Comparison of ENCODE assay signal across 10 mouse cellular contexts in the genomic region with DNA sequence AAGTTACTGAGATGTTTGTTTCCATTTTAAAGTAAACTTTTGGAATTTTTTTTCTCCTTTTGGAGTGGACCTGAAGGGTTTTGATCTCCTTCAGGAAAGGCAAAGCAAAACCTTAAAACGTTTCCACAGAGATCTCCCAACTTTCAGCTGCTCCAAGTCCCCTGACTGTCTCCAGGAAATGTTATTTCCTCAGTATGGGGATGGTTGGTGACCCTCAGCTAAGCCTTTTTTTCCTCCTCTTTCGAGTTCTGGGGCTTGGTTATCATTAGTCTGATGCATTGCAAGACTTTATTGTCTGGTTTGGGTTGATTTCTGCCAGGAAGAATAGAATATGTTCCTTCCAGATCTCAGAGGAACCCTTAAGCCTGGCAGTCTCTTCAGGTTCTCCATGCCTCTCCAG. TPM values are rescaled to one million over a fixed set of nuclear protein-coding genes. Genes with fewer than 3 reads are reported as not detected.
DNase-seq lines count a peak whose midpoint lies in the region; ATAC-seq and TF ChIP-seq lines count a peak whose summit lies in the region.
"Had no signal": no experiment of that assay in that cellular context is flagged by ENCODE, and none has a peak within 500 bp of the region (broad histone marks: within the 10 kb centered on the region; RNA-seq: fewer than 3 reads in every experiment).

No protein-coding gene starts in this region.

- ATAC-seq in heart, embryonic 15.5 days (replicated peaks; ENCODE audit: insufficient number of reproducible peaks, insufficient read depth, low FRiP score, low read depth) = no peak
- no peak for ATAC-seq in forebrain, postnatal 0 days
- ATAC-seq in midbrain, embryonic 11.5 days (ENCODE audit: low FRiP score) = no peak

- H3K4me3 ChIP-seq in heart, embryonic 15.5 days = peak overlapping the region; percentile 82
- no peak overlapping the region for H3K4me3 ChIP-seq in brown adipose tissue, adult 24 weeks (ENCODE audit: insufficient read depth, low read depth, low read length)
- H3K4me3 ChIP-seq in forebrain, postnatal 0 days (ENCODE audit: low read depth, low read length) = peak overlapping the region; percentile 67
- peak overlapping the region; percentile 93 for H3K4me3 ChIP-seq in midbrain, embryonic 11.5 days (ENCODE audit: low read depth, low read length)

- peak overlapping the region; percentile 97 for H3K4me2 ChIP-seq in heart, embryonic 15.5 days
- peak overlapping the region; percentile 84 for H3K4me2 ChIP-seq in forebrain, postnatal 0 days (ENCODE audit: low read depth)
- peak overlapping the region; percentile 67 for H3K4me2 ChIP-seq in midbrain, embryonic 11.5 days

- H3K9ac ChIP-seq in heart, embryonic 15.5 days = no peak overlapping the region
- H3K9ac ChIP-seq in forebrain, postnatal 0 days = peak overlapping the region; percentile 85
- H3K9ac ChIP-seq in midbrain, embryonic 11.5 days (ENCODE audit: low read length) = peak overlapping the region; percentile 95

- 33% methylated on average over 2 of the region's 2 CpGs for WGBS in heart, embryonic 15.5 days
- WGBS in forebrain, postnatal 0 days = 15% methylated on average over 2 of the region's 2 CpGs
- WGBS in midbrain, embryonic 11.5 days = 29% methylated on average over 2 of the region's 2 CpGs

- TF ChIP-seq CTCF in forebrain, postnatal 0 days (IDR thresholded peaks at IDR 0.05; ENCODE audit: low read depth) = no peak

- no peaks in the 10 kb centered on the region for H3K9me3 ChIP-seq in heart, embryonic 15.5 days (replicated peaks)
- no peaks in the 10 kb centered on the region for H3K9me3 ChIP-seq in forebrain, postnatal 0 days (ENCODE audit: low read length)
- H3K9me3 ChIP-seq in midbrain, embryonic 11.5 days (ENCODE audit: control insufficient read depth, low read length) = no peaks in the 10 kb centered on the region

- H3K27me3 ChIP-seq in heart, embryonic 15.5 days = no peaks in the 10 kb centered on the region
- no peaks in the 10 kb centered on the region for H3K27me3 ChIP-seq in forebrain, postnatal 0 days (ENCODE audit: insufficient read depth, low read length)
- H3K27me3 ChIP-seq in midbrain, embryonic 11.5 days (ENCODE audit: control insufficient read depth, insufficient read depth, low read length) = no peaks in the 10 kb centered on the region

- peaks cover 22% of the 10 kb centered on the region for H3K4me1 ChIP-seq in heart, embryonic 15.5 days (replicated peaks)
- H3K4me1 ChIP-seq in brown adipose tissue, adult 24 weeks (ENCODE audit: control insufficient read depth, insufficient read depth, insufficient read length, low read length) = peaks cover 13% of the 10 kb centered on the region
- H3K4me1 ChIP-seq in forebrain, postnatal 0 days (ENCODE audit: insufficient read depth) = peaks cover 17% of the 10 kb centered on the region
- H3K4me1 ChIP-seq in midbrain, embryonic 11.5 days (ENCODE audit: control insufficient read depth, insufficient read depth, low read length) = peaks cover 16% of the 10 kb centered on the region; the same call in 1 of the 2 replicates

- no peaks in the 10 kb centered on the region for H3K36me3 ChIP-seq in heart, embryonic 15.5 days
- no peaks in the 10 kb centered on the region for H3K36me3 ChIP-seq in forebrain, postnatal 0 days (ENCODE audit: insufficient read depth)
- 0 out of 2 replicates have a peak, but pooled peaks cover 2% of the 10 kb centered on the region for H3K36me3 ChIP-seq in midbrain, embryonic 11.5 days (ENCODE audit: control insufficient read depth, insufficient read depth, low read length)

- peak overlapping the region; percentile 94 for H3K27ac ChIP-seq in heart, embryonic 15.5 days
- peak overlapping the region; percentile 32 for H3K27ac ChIP-seq in brown adipose tissue, adult 24 weeks (replicated peaks; ENCODE audit: low read depth, low read length)
- H3K27ac ChIP-seq in forebrain, postnatal 0 days (ENCODE audit: low read depth, low read length) = peak overlapping the region; percentile 98
- H3K27ac ChIP-seq in midbrain, embryonic 11.5 days (ENCODE audit: low read depth, low read length) = peak overlapping the region; percentile 98; the same call in 1 of the 2 replicates

- intact Hi-C loops in heart, postnatal 10 days (cut with DNase I) = no loop called here

- no peak for DNase-seq in heart, postnatal 10 days
- no peak for DNase-seq in forebrain, postnatal 0 days
- DNase-seq in midbrain, embryonic 11.5 days (ENCODE audit: low spot score, missing footprints) = peak; percentile 90
- DNase-seq in gastrocnemius, postnatal 10 days = no peak
- no peak for DNase-seq in cerebellum, postnatal 25 days
- no peak for DNase-seq in spleen, postnatal 4 days (ENCODE audit: low spot score in 2 of 2)
- DNase-seq: adrenal gland, adult 8-10 months; lung, postnatal 36 days had no signal

RNA-seq across cellular contexts. Expression of gene Zfp462, which starts 5.3 kb away (rescaled TPM):
- polyA plus RNA-seq in heart, embryonic 15.5 days (2015; fragmentation: Nextera tagmentation; extraction: Ambion mirVana) = 1.8 and 2.0 TPM in 2 replicates
- total RNA-seq in heart, postnatal 10 days (2021) = 10 to 100 TPM; 17.7 to 18.5 TPM
- 0.50 and 2.1 TPM in 2 replicates for polyA plus RNA-seq in brown adipose tissue, adult 24 weeks (2012; ENCODE audit: insufficient read depth, insufficient read length, missing spikeins)
- 33.2 and 48.4 TPM in 2 replicates for total RNA-seq in forebrain, postnatal 0 days (2014; rRNA removed)
- 4.4 and 6.2 TPM in 2 replicates for polyA plus RNA-seq in forebrain, postnatal 0 days (2015; fragmentation: Nextera tagmentation; extraction: Ambion mirVana)
- polyA plus RNA-seq in midbrain, embryonic 11.5 days (2014; fragmentation: Nextera tagmentation; extraction: Ambion mirVana) = 18.7 and 20.2 TPM in 2 replicates
- 10 to 100 TPM; 24.0 to 39.0 TPM for total RNA-seq in gastrocnemius, postnatal 10 days (2021)

Comparison
In these comparisons a context has a peak if more than half of its experiments do, and no peak if none do; other contexts are left out.
1. H3K27ac ChIP-seq: peak in every context shown above with its lines; median percentile 98 in forebrain, postnatal 0 days; 98 in midbrain, embryonic 11.5 days; 94 in heart, embryonic 15.5 days; 32 in brown adipose tissue, adult 24 weeks.